In genomic region chr3:96669727-96670468, GRCm38 (mm10) we compare ENCODE assay signal across 8 mouse cellular contexts. TPM values are rescaled to one million over a fixed set of nuclear protein-coding genes. Genes with fewer than 3 reads are reported as not detected.
DNase-seq lines count a peak whose midpoint lies in the region; ATAC-seq and TF ChIP-seq lines count a peak whose summit lies in the region.

Ankrd35 (plus strand) TSS chr3:96670131.

- H3K36me3 ChIP-seq in hindbrain, embryonic 12.5 days: no peaks in the 10 kb centered on the region
- H3K36me3 ChIP-seq in lung, postnatal 0 days (ENCODE audit: insufficient read depth, low read length): no peaks in the 10 kb centered on the region

- no peak within 1 kb of the TSS for H3K27ac ChIP-seq in hindbrain, embryonic 12.5 days
- no peak within 1 kb of the TSS for H3K27ac ChIP-seq in lung, postnatal 0 days (ENCODE audit: low read length)

- H3K4me2 ChIP-seq in hindbrain, embryonic 12.5 days (replicated peaks): peak within 1 kb of the TSS; percentile 77
- H3K4me2 ChIP-seq in lung, postnatal 0 days (replicated peaks; ENCODE audit: low read depth, low read length): peak within 1 kb of the TSS; percentile 64

- ATAC-seq in hindbrain, embryonic 12.5 days (ENCODE audit: low FRiP score): peak; percentile 93
- peak; percentile 99 for ATAC-seq in lung, postnatal 0 days

- no peak for TF ChIP-seq EP300 in lung, postnatal 0 days (IDR thresholded peaks at IDR 0.05)

- peaks cover 7% of the 10 kb centered on the region for H3K4me1 ChIP-seq in hindbrain, embryonic 12.5 days
- H3K4me1 ChIP-seq in lung, postnatal 0 days (ENCODE audit: insufficient read depth, low read depth, low read length): 0 out of 2 replicates have a peak, but pooled peaks cover 5% of the 10 kb centered on the region

- peaks cover 9% of the 10 kb centered on the region for H3K27me3 ChIP-seq in hindbrain, embryonic 12.5 days
- no peaks in the 10 kb centered on the region for H3K27me3 ChIP-seq in lung, postnatal 0 days (replicated peaks; ENCODE audit: insufficient read depth, low read length)

- peak; percentile 58 for TF ChIP-seq CTCF in lung, postnatal 0 days (IDR thresholded peaks at IDR 0.05)

- H3K9me3 ChIP-seq in hindbrain, embryonic 12.5 days (replicated peaks): no peaks in the 10 kb centered on the region
- no peaks in the 10 kb centered on the region for H3K9me3 ChIP-seq in lung, postnatal 0 days (ENCODE audit: low read length)

- peak within 1 kb of the TSS; percentile 53; the same call in 1 of the 2 replicates for H3K9ac ChIP-seq in hindbrain, embryonic 12.5 days
- H3K9ac ChIP-seq in lung, postnatal 0 days (replicated peaks; ENCODE audit: low read depth): no peak within 1 kb of the TSS

- DNase-seq in NIH3T3 (ENCODE audit: low read depth): peak; percentile 40
- peak; percentile 89 for DNase-seq in cerebellum, postnatal 10 days
- peak; percentile 44 to 57 for DNase-seq in frontal cortex, postnatal 10 days (ENCODE audit: low spot score in 2 of 2)
- peak; percentile 66 to 76 for DNase-seq in layer of hippocampus, postnatal 10 days (ENCODE audit: low spot score in 2 of 2)
- DNase-seq in lung, postnatal 0 days (ENCODE audit: low spot score): peak; percentile 96
- DNase-seq in ovary, postnatal 14 days (ENCODE audit: low spot score): peak; percentile 72
- DNase-seq in thymus, postnatal 14 days: peak; percentile 83

- H3K4me3 ChIP-seq in hindbrain, embryonic 12.5 days: peak within 1 kb of the TSS; percentile 38
- peak within 1 kb of the TSS; percentile 28 for H3K4me3 ChIP-seq in lung, postnatal 0 days (ENCODE audit: low read depth, low read length)

- WGBS in hindbrain, embryonic 12.5 days: 6% methylated on average over 35 of the region's 35 CpGs
- WGBS in lung, postnatal 0 days: 6% methylated on average over 30 of the region's 35 CpGs

RNA-seq across cellular contexts. Expression of gene Ankrd35, which starts in this region (rescaled TPM):
- polyA plus RNA-seq in hindbrain, embryonic 12.5 days (2016; fragmentation: Nextera tagmentation; extraction: Ambion mirVana): 0.57 and 0.58 TPM in 2 replicates
- total RNA-seq in layer of hippocampus, postnatal 10 days (2021): 1 to 10 TPM; 6.9 to 7.4 TPM
- 0.42 and 0.44 TPM in 2 replicates for polyA plus RNA-seq in lung, postnatal 0 days (2015; fragmentation: Nextera tagmentation; extraction: Ambion mirVana)

Comparison
In these comparisons a context has a peak if more than half of its experiments do, and no peak if none do; other contexts are left out.
1. Peak in ATAC-seq, H3K4me3 ChIP-seq, H3K9ac ChIP-seq and H3K4me2 ChIP-seq in hindbrain, embryonic 12.5 days; RNA of the gene not detected or under 1 TPM.
2. Peak in DNase-seq, ATAC-seq, H3K4me3 ChIP-seq and H3K4me2 ChIP-seq in lung, postnatal 0 days; RNA of the gene not detected or under 1 TPM.
3. DNase-seq: peak in every context shown above with its lines; median percentile 96 in lung, postnatal 0 days; 89 in cerebellum, postnatal 10 days; 83 in thymus, postnatal 14 days; 72 in ovary, postnatal 14 days; 71 in layer of hippocampus, postnatal 10 days; 50 in frontal cortex, postnatal 10 days; 40 in NIH3T3.